Mouse (Mus musculus) stomach, postnatal 0 days (tissue): Measurements from ENCODE around the gene Pnkd. TPM values are rescaled to one million over a fixed set of nuclear protein-coding genes. Genes with fewer than 3 reads are reported as not detected.
A peak's percentile ranks its signal among the peaks of the same experiment; 100 is the strongest.

Experiments used
- ATAC-seq: fragments of 200-750 bp; cut with Nextera tagmentation; 2 replicates; pipeline ENCODE4 v1.8.0; 2017; ENCODE audit not compliant: low FRiP score, low TSS enrichment
- DNase-seq: peaks from one replicate; pipeline ENCODE4 v3.0.0-alpha.2; 2016; ENCODE audit warnings: low spot score
- H3K27ac ChIP-seq: fragments of 300-500 bp; sonication (generic); replicated peaks from 2 replicates; pipeline ENCODE4 v1.5.1; 2014; ENCODE audit warnings: mild to moderate bottlenecking, control low read depth
- H3K27me3 ChIP-seq: fragments of 300-500 bp; sonication (generic); 2 replicates; pipeline ENCODE4 v1.6.1; 2014; ENCODE audit warnings: low read length; ENCODE audit not compliant: control insufficient read depth, insufficient read depth
- H3K36me3 ChIP-seq: fragments of 300-500 bp; sonication (generic); 2 replicates; pipeline ENCODE4 v1.6.1; 2014; ENCODE audit warnings: low read length, mixed read lengths; ENCODE audit not compliant: control insufficient read depth, insufficient read depth
- H3K4me1 ChIP-seq: fragments of 300-500 bp; sonication (generic); replicated peaks from 2 replicates; pipeline ENCODE4 v1.6.1; 2014; ENCODE audit warnings: antibody characterized with exemption; ENCODE audit not compliant: control insufficient read depth, insufficient read depth
- H3K4me2 ChIP-seq: fragments of 300-500 bp; sonication (generic); replicated peaks from 2 replicates; pipeline ENCODE4 v1.6.1; 2014; ENCODE audit warnings: low read depth, mild to moderate bottlenecking, control low read depth, moderate library complexity
- H3K4me3 ChIP-seq: fragments of 300-500 bp; sonication (generic); 2 replicates; pipeline ENCODE4 v1.5.1; 2014; ENCODE audit warnings: low read depth, low read length, control low read depth
- H3K9ac ChIP-seq: fragments of 300-500 bp; sonication (generic); 2 replicates; pipeline ENCODE4 v1.6.1; 2014; ENCODE audit warnings: mild to moderate bottlenecking, low read length, control low read depth, mixed read lengths
- H3K9me3 ChIP-seq: fragments of 300-500 bp; sonication (generic); 2 replicates; pipeline ENCODE4 v1.6.1; 2016; ENCODE audit warnings: low read length; ENCODE audit not compliant: control insufficient read depth
- CTCF ChIP-seq: IDR thresholded peaks from 2 replicates; pipeline ENCODE4 v1.5.1; 2016; ENCODE audit warnings: antibody characterized with exemption, low read depth, mild to moderate bottlenecking, moderate library complexity
- EP300 ChIP-seq: optimal IDR thresholded peaks from 2 replicates; pipeline ENCODE3; 2016; ENCODE audit warnings: antibody characterized with exemption
- WGBS: fragments of 180-500 bp; shearing (Covaris S2); extraction: QIAGEN DNeasy Blood & Tissue Kit; methylation state at CpG from one replicate; pipeline ENCODE4 v1.1.7; 2014; 5-methylcytosine and 5-hydroxymethylcytosine counted together
- polyA plus RNA-seq: library from polyadenylated mRNA; unstranded; fragments of >200 nt; fragmentation: Nextera tagmentation; extraction: Ambion mirVana; gene quantifications from 2 replicates; pipeline ENCODE4 v1.2.1, GENCODE M21; 2015

The Pnkd gene
- 84.8 and 88.2 TPM in 2 replicates for polyA plus RNA-seq

DNA sequence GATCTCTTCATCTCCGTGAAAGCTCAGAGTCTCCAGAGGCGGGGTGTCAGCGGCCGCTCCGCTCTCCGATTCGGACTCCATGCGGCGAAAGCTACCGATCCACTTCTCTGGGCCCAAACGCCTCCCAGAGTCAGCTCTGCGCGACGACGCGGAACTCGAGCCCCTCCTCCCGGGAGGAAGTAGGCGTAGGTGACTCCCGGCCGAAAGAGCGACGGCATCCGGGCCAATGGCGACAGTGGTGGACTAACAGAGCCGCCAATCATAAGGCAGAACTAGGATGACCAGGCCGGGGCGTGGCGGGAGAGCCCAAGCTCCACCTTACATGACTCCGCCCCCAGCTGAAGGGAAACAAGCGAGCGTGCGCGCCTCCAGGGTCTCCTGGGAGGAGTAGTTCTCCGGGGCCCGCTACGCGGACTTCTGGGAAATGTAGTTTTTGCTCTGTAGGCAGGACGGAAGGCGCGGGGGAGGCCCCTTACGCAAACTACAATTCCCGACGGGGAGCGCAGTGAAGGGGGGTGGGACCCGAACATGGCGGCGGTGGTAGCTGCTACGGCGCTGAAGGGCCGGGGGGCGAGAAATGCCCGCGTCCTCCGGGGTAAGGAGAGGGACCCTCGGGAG, at the start of gene Pnkd, which contains the start of gene Aamp:
Gene Pnkd, plus strand, starts transcription at position 388 of the 618 bp plus-strand sequence.
Gene Aamp, minus strand, starts transcription at position 196 of the 618 bp plus-strand sequence.
- WGBS, result under 1% methylated on average over 56 of the region's 56 CpGs
- ATAC-seq, result peak; percentile 96
- Histone ChIP-seq H3K27me3 (no peaks in the 10 kb centered on the region), H3K4me2 (peak within 1 kb of the TSS; percentile 91), H3K9me3 (no peaks in the 10 kb centered on the region), H3K9ac (peak within 1 kb of the TSS; percentile 78), H3K4me1 (0 out of 2 replicates have a peak, but pooled peaks cover 5% of the 10 kb centered on the region), H3K27ac (peak within 1 kb of the TSS; percentile 84), H3K36me3 (peaks cover 24% of the 10 kb centered on the region), H3K4me3 (peak within 1 kb of the TSS; percentile 78)
- TF ChIP-seq EP300, result no peak
- TF ChIP-seq CTCF, result peak; percentile 54
- peak; percentile 100 for DNase-seq

DNA sequence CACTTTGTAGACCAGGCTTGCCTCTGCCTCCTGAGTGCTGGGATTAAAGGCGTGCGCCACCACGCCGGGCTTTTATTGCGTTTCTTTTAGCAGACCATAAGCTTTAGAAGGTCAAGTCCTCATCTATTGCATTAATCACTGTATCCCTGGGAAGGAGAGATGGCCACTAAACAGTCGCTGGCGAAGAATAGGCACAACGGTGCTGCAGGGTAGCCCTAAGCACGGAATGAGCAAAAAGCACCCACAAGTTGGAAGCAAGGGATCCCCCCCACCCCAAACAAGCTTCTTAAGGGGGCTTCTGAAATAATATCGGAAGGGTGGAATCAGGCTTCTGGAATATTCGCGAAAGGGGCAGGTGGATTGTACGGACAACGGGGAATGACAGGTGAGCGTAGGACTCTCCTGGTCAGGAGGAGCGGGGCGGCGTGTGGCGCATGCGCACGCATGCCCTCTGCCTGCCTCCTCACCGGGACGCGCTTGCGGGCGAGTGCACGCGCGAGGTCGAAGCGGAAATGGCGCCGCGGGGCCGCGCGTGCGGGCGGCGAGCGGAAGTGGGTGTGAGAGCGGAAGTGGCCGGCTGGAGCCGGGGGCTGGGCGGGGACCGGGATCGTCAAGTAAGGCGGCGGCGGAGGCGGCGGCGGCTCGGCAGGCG, 48.7 kb upstream of the Pnkd start, which contains the start of gene Arpc2:
Gene Arpc2, plus strand, starts transcription at position 147 of the 652 bp plus-strand sequence.
- no peak for TF ChIP-seq CTCF
- TF ChIP-seq EP300, result no peak
- H3K4me3 ChIP-seq, result peak within 1 kb of the TSS; percentile 99
- peak within 1 kb of the TSS; percentile 98 for H3K27ac ChIP-seq
- no peaks in the 10 kb centered on the region for H3K27me3 ChIP-seq
- 0 out of 2 replicates have a peak, but pooled peaks cover 7% of the 10 kb centered on the region for H3K4me1 ChIP-seq
- H3K9me3 ChIP-seq, result no peaks in the 10 kb centered on the region
- H3K36me3 ChIP-seq, result no peaks in the 10 kb centered on the region
- peak; percentile 99 for DNase-seq
- H3K4me2 ChIP-seq, result peak within 1 kb of the TSS; percentile 79
- under 1% methylated on average over 47 of the region's 55 CpGs for WGBS
- peak within 1 kb of the TSS; percentile 98 for H3K9ac ChIP-seq
- peak; percentile 90 for ATAC-seq

DNA sequence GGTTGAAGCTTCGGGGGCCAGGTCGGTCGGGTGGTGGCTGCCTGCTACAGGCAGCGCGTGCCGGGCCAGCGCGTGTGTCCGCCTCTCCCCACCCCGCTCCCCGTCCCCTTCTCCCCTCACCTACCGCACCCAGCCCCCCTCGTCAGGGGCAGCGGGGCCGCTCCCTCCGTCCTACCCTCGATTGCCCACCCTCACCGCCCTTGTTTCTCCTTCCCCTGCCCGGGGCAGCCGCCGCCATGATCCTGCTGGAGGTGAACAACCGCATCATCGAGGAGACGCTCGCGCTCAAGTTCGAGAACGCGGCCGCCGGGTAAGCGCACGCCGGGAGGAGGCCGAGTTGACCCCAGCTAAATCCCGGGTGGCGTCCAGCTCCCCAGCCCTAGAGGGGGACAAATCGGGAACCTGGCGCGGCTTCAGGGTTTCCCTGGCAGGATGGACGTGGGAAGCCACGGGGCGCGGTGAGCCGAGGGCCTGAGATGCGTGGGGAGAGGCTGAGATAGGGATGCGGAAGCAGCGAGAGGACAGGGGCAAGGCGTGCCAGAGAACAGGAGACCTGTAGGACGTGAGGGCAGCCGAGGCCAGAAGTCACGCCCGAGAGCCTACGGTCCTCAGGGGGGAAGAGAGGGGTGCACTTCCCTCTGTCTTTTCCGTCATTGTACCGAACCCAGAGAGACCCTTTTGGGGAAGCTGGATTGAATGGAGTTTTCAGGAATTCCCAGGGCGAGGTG, 48.0 kb upstream of the Pnkd start:
- DNase-seq, result peak; percentile 75
- TF ChIP-seq EP300 (no peak), CTCF (no peak)
- Histone ChIP-seq H3K9ac (peak overlapping the region; percentile 98), H3K4me3 (peak overlapping the region; percentile 99), H3K27me3 (no peaks in the 10 kb centered on the region), H3K36me3 (no peaks in the 10 kb centered on the region), H3K9me3 (no peaks in the 10 kb centered on the region), H3K4me1 (0 out of 2 replicates have a peak, but pooled peaks cover 7% of the 10 kb centered on the region), H3K4me2 (peak overlapping the region; percentile 77), H3K27ac (peak overlapping the region; percentile 98)
- peak; percentile 62 for ATAC-seq
- under 1% methylated on average over 44 of the region's 57 CpGs for WGBS

DNA sequence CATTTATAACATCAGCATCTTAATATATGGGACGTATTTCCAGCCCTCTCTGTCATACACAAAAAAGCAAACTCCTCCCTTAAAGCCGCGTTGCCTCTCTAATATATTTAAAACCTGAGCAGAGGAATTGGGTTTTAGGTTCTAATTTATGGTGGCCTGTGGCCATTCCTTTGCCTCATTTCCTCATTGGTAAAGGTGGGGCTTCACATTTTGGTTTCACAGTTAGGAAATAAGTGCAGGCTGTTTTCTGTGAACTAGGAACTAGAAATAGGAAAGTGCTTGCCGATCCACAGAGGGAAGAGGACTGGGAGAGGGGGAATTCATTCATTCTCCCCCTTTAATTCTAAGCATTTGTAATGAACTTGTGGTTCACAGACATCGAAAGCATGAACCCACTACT, 47.1 kb upstream of the Pnkd start:
- H3K4me3 ChIP-seq, result peak overlapping the region; percentile 99
- no peaks in the 10 kb centered on the region for H3K27me3 ChIP-seq
- H3K9me3 ChIP-seq, result no peaks in the 10 kb centered on the region
- TF ChIP-seq EP300, result no peak
- no peak for TF ChIP-seq CTCF
- peak overlapping the region; percentile 98 for H3K27ac ChIP-seq
- peak overlapping the region; percentile 98 for H3K9ac ChIP-seq
- 0 out of 2 replicates have a peak, but pooled peaks cover 7% of the 10 kb centered on the region for H3K4me1 ChIP-seq
- WGBS, result 16% methylated on average over 5 of the region's 5 CpGs
- H3K36me3 ChIP-seq, result no peaks in the 10 kb centered on the region
- ATAC-seq (no peak), DNase-seq (no peak)
- H3K4me2 ChIP-seq, result peak overlapping the region; percentile 77

DNA sequence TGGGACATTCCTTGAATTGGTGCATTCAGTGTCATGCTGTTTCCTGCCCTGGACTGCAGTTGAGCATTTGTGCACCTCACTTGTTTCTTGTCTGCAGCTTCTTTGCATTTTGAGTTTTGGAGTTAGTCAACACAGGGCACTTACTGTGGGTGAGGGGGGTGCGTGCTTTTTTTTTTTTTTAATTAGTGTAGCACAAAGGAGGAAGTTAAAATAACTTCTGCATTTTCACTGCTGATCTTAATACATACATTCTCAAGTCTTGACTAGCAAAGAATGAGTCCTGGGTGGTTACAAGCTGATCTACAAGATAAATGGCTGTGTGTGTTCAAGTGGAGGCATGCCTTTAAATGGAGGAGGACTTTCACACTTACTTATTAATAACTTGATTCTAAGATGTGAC, 46.6 kb upstream of the Pnkd start:
- TF ChIP-seq EP300 (no peak), CTCF (no peak)
- ATAC-seq, result no peak
- 37% methylated on average over 1 of the region's 1 CpGs for WGBS
- Histone ChIP-seq H3K9ac (peak overlapping the region; percentile 98; the same call in 1 of the 2 replicates), H3K27ac (peak overlapping the region; percentile 98), H3K4me1 (0 out of 2 replicates have a peak, but pooled peaks cover 7% of the 10 kb centered on the region), H3K4me3 (peak overlapping the region; percentile 99), H3K4me2 (peak overlapping the region; percentile 77), H3K27me3 (no peaks in the 10 kb centered on the region), H3K36me3 (no peaks in the 10 kb centered on the region), H3K9me3 (no peaks in the 10 kb centered on the region)
- no peak for DNase-seq
